Mouse (Mus musculus) limb, embryonic 13.5 days (tissue): ENCODE measurements at regions not wholly inside any gene's neighbourhood (a gene's known extent, or its start where the extent isn't known, plus 50 kb on each side); places are given as distances from the start of the nearest gene placed in this dataset.
A peak's percentile ranks its signal among the peaks of the same experiment; 100 is the strongest.

Experiments
- ATAC-seq: fragments of 200-750 bp; cut with Nextera tagmentation; 2 replicates; pipeline ENCODE4 v1.8.0; 2017; ENCODE audit warnings: low read depth, moderate number of reproducible peaks, moderate TSS enrichment; ENCODE audit not compliant: low FRiP score
- H3K27ac ChIP-seq: fragments of 300-500 bp; sonication (generic); 2 replicates; pipeline ENCODE4 v1.5.1; 2015; ENCODE audit warnings: inconsistent platforms, mild to moderate bottlenecking, moderate library complexity
- H3K27me3 ChIP-seq: fragments of 300-500 bp; sonication (generic); 2 replicates; pipeline ENCODE4 v1.6.1; 2015; ENCODE audit warnings: mild to moderate bottlenecking, inconsistent platforms
- H3K36me3 ChIP-seq: fragments of 300-500 bp; sonication (generic); 2 replicates; pipeline ENCODE4 v1.6.1; 2015; ENCODE audit warnings: inconsistent platforms, mild to moderate bottlenecking, moderate library complexity
- H3K4me1 ChIP-seq: fragments of 300-500 bp; sonication (generic); 2 replicates; pipeline ENCODE4 v1.6.1; 2015; ENCODE audit warnings: inconsistent platforms
- H3K4me2 ChIP-seq: fragments of 300-500 bp; sonication (generic); replicated peaks from 2 replicates; pipeline ENCODE4 v1.6.1; 2015; ENCODE audit warnings: inconsistent platforms, mild to moderate bottlenecking, moderate library complexity
- H3K4me3 ChIP-seq: fragments of 300-500 bp; sonication (generic); 2 replicates; pipeline ENCODE4 v1.5.1; 2015; ENCODE audit warnings: moderate library complexity, mild to moderate bottlenecking, inconsistent platforms
- H3K9ac ChIP-seq: fragments of 300-500 bp; sonication (generic); 2 replicates; pipeline ENCODE4 v1.6.1; 2015; ENCODE audit warnings: mild to moderate bottlenecking, inconsistent platforms
- H3K9me3 ChIP-seq: fragments of 300-500 bp; sonication (generic); 2 replicates; pipeline ENCODE4 v1.6.1; 2016; ENCODE audit warnings: inconsistent platforms
- WGBS: fragments of 180-500 bp; shearing (Covaris S2); methylation state at CpG from one replicate; pipeline ENCODE4 v1.1.7; 2015; 5-methylcytosine and 5-hydroxymethylcytosine counted together

DNA sequence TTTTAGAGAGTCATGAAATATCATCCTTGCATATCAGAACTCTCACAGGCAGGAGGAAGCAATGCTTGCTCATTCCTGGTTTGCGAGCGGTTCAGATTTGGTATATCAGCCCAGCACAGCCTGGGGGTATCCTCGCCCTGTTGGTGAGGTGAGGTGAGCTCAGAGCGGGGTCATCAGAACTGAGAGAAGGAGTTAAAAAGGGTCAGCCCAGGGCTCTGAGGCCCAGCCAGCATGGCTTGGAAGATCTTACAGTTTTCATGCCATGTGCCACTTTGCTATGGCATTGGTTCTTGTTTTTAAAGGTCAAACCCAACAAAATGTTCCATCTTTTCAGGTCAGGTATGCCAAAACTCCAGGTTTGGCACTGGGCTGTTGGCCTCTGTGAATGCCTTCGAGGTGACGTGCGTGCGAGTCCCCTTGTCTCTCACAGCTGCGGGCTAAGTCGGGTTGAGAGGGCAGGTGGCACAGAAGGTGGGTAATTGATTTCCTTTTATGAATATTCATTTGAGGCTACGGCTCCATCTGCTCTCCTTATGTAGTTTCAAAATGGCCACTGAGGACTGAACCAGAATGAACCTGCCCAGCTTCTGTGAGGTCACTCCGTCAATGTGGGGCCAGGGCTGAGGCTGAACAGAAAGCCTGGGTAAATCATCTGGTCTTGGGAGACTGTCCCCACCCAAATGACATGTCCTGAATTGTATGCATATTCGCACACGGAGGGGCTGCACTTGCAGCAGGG lies 86.3 kb downstream of the Hhipl2 start:
- no peak overlapping the region for H3K4me3 ChIP-seq
- no peak overlapping the region for H3K9ac ChIP-seq
- H3K4me1 ChIP-seq = no peaks in the 10 kb centered on the region
- 86% methylated on average over 14 of the region's 14 CpGs for WGBS
- H3K4me2 ChIP-seq = no peak overlapping the region
- no peak for ATAC-seq
- no peaks in the 10 kb centered on the region for H3K9me3 ChIP-seq
- H3K27me3 ChIP-seq = no peaks in the 10 kb centered on the region
- no peaks in the 10 kb centered on the region for H3K36me3 ChIP-seq
- no peak overlapping the region for H3K27ac ChIP-seq

DNA sequence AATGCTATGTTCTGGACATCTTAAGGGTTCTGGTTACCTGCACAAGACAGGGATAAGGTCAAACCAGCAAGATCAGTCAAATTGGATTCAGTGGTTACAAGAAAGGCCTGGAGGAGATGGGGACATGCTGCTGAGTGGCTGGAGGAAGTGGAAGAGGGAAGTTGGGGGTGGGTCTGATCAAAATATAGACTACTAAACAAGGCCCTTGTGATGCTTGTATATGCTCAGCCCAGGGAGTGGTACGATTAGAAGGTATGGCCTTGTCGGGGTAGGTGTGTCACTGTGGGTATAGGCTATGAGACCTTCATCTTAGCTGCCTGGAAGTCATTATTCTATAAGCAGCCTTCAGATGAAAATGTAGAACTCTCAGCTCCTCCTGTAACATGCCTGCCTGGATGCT lies 89.9 kb downstream of the Hhipl2 start:
- H3K9ac ChIP-seq = no peak overlapping the region
- no peaks in the 10 kb centered on the region for H3K36me3 ChIP-seq
- no peak overlapping the region for H3K4me2 ChIP-seq
- ATAC-seq = no peak
- no peak overlapping the region for H3K4me3 ChIP-seq
- no peaks in the 10 kb centered on the region for H3K9me3 ChIP-seq
- H3K27me3 ChIP-seq = no peaks in the 10 kb centered on the region
- 88% methylated on average over 2 of the region's 2 CpGs for WGBS
- no peak overlapping the region for H3K27ac ChIP-seq
- H3K4me1 ChIP-seq = no peaks in the 10 kb centered on the region

DNA sequence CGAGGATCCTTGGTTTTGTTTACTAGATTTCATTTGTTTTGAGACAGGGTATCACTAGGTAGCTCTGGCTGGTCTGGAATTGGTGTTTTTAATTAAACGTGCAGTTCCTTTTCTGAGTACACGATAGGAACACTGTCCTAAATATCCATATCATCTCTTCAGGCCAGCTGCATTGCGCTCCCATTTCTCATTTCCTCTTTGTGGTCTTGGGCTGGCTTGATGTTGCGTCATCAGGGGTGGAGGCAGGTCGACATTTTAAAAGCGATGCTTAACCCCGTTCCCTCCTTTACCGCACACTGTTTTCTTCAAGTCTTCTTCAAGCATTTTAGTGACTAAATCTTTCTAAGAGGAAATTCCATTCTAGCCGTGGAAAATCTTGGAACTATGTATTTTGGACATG lies 92.7 kb downstream of the Hhipl2 start:
- H3K4me2 ChIP-seq = no peak overlapping the region
- no peaks in the 10 kb centered on the region for H3K9me3 ChIP-seq
- no peaks in the 10 kb centered on the region for H3K4me1 ChIP-seq
- H3K27me3 ChIP-seq = no peaks in the 10 kb centered on the region
- no peak overlapping the region for H3K9ac ChIP-seq
- no peaks in the 10 kb centered on the region for H3K36me3 ChIP-seq
- no peak overlapping the region for H3K27ac ChIP-seq
- 78% methylated on average over 10 of the region's 10 CpGs for WGBS
- no peak for ATAC-seq
- no peak overlapping the region for H3K4me3 ChIP-seq

GRCm38 (mm10) chr1:183513876-183514275 lies 95.9 kb downstream of the Hhipl2 start:
- no peak overlapping the region for H3K27ac ChIP-seq
- no peak overlapping the region for H3K4me3 ChIP-seq
- H3K36me3 ChIP-seq = no peaks in the 10 kb centered on the region
- H3K9me3 ChIP-seq = no peaks in the 10 kb centered on the region
- no peaks in the 10 kb centered on the region for H3K4me1 ChIP-seq
- no peak for ATAC-seq
- no peak overlapping the region for H3K9ac ChIP-seq
- no peak overlapping the region for H3K4me2 ChIP-seq
- WGBS = 84% methylated on average over 3 of the region's 3 CpGs
- H3K27me3 ChIP-seq = no peaks in the 10 kb centered on the region

- 72% methylated on average over 15 of the region's 15 CpGs for WGBS
- Histone ChIP-seq H3K9me3 (no peaks in the 10 kb centered on the region), H3K4me3 (no peak overlapping the region), H3K27me3 (no peaks in the 10 kb centered on the region), H3K36me3 (no peaks in the 10 kb centered on the region), H3K9ac (no peak overlapping the region), H3K27ac (no peak overlapping the region), H3K4me2 (no peak overlapping the region), H3K4me1 (no peaks in the 10 kb centered on the region)
- ATAC-seq = no peak
Measured at GRCm38 (mm10) chr1:183514281-183514983, 96.4 kb downstream of the Hhipl2 start.

DNA sequence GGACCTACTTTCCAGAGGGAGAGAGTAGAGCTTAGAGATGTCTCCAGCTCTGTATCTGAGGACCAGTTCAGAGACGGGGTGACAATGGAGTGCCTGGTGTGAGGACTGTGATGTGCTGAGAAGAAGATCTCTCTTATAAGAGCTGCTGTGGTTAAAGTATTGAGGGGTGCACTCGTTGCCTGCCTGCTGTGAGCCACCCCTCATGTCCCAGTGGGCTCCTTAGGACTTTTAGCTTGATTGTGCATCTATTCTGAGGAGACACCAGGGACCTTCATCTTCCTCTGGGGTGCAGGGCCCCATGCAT lies 96.9 kb downstream of the Hhipl2 start:
- Histone ChIP-seq H3K36me3 (no peaks in the 10 kb centered on the region), H3K27me3 (no peaks in the 10 kb centered on the region), H3K9me3 (no peaks in the 10 kb centered on the region), H3K4me1 (no peaks in the 10 kb centered on the region), H3K4me2 (no peak overlapping the region), H3K9ac (no peak overlapping the region), H3K4me3 (no peak overlapping the region), H3K27ac (no peak overlapping the region)
- 77% methylated on average over 2 of the region's 2 CpGs for WGBS
- ATAC-seq = no peak

- 61% methylated on average over 4 of the region's 4 CpGs for WGBS
- ATAC-seq = no peak
- no peaks in the 10 kb centered on the region for H3K4me1 ChIP-seq
- H3K4me3 ChIP-seq = no peak overlapping the region
- no peaks in the 10 kb centered on the region for H3K9me3 ChIP-seq
- H3K9ac ChIP-seq = no peak overlapping the region
- H3K27ac ChIP-seq = no peak overlapping the region
- no peaks in the 10 kb centered on the region for H3K36me3 ChIP-seq
- no peak overlapping the region for H3K4me2 ChIP-seq
- no peaks in the 10 kb centered on the region for H3K27me3 ChIP-seq
Measured at GRCm38 (mm10) chr1:183516167-183516566, 98.2 kb downstream of the Hhipl2 start.

DNA sequence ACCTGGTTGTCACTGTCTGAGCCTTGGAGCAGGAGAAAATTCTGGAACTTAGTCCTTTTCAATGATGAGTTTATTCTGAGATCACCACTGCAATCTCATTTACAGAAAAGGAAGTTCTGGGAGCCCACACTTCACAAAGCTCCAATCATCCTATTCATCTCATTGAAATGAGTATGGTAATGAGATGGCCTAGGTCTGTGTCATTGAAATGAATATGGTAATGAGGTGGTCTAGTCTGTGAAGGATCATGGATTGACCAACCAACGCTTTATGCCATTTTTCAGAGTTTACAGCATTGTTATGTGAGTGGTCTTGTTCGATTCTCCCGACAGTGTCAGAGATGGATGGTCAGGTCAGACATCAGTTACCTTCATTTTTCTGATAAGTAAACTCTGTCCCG lies 99.2 kb downstream of the Hhipl2 start:
- H3K9ac ChIP-seq = no peak overlapping the region
- WGBS = 92% methylated on average over 4 of the region's 4 CpGs
- H3K9me3 ChIP-seq = no peaks in the 10 kb centered on the region
- ATAC-seq = no peak
- H3K4me2 ChIP-seq = no peak overlapping the region
- no peak overlapping the region for H3K4me3 ChIP-seq
- no peaks in the 10 kb centered on the region for H3K27me3 ChIP-seq
- no peaks in the 10 kb centered on the region for H3K4me1 ChIP-seq
- H3K27ac ChIP-seq = no peak overlapping the region
- H3K36me3 ChIP-seq = no peaks in the 10 kb centered on the region

- H3K27ac ChIP-seq = no peak overlapping the region
- no peaks in the 10 kb centered on the region for H3K27me3 ChIP-seq
- 0 out of 2 replicates have a peak, but pooled peaks cover 5% of the 10 kb centered on the region for H3K9me3 ChIP-seq
- ATAC-seq = no peak
- H3K9ac ChIP-seq = no peak overlapping the region
- whole genome bisulfite sequencing = 74% methylated on average over 7 of the region's 7 CpGs
- H3K4me3 ChIP-seq = no peak overlapping the region
- H3K4me1 ChIP-seq = no peaks in the 10 kb centered on the region
- H3K4me2 ChIP-seq = no peak overlapping the region
- no peaks in the 10 kb centered on the region for H3K36me3 ChIP-seq
Measured at GRCm38 (mm10) chr1:183521569-183521968, 103.6 kb downstream of the Hhipl2 start.

- no peak overlapping the region for H3K27ac ChIP-seq
- no peaks in the 10 kb centered on the region for H3K4me1 ChIP-seq
- WGBS = 91% methylated on average over 11 of the region's 11 CpGs
- H3K9me3 ChIP-seq = no peaks in the 10 kb centered on the region
- ATAC-seq = no peak
- H3K4me2 ChIP-seq = no peak overlapping the region
- no peak overlapping the region for H3K9ac ChIP-seq
- H3K36me3 ChIP-seq = no peaks in the 10 kb centered on the region
- no peaks in the 10 kb centered on the region for H3K27me3 ChIP-seq
- no peak overlapping the region for H3K4me3 ChIP-seq
Measured at GRCm38 (mm10) chr1:183533386-183533785, 115.4 kb downstream of the Hhipl2 start.

DNA sequence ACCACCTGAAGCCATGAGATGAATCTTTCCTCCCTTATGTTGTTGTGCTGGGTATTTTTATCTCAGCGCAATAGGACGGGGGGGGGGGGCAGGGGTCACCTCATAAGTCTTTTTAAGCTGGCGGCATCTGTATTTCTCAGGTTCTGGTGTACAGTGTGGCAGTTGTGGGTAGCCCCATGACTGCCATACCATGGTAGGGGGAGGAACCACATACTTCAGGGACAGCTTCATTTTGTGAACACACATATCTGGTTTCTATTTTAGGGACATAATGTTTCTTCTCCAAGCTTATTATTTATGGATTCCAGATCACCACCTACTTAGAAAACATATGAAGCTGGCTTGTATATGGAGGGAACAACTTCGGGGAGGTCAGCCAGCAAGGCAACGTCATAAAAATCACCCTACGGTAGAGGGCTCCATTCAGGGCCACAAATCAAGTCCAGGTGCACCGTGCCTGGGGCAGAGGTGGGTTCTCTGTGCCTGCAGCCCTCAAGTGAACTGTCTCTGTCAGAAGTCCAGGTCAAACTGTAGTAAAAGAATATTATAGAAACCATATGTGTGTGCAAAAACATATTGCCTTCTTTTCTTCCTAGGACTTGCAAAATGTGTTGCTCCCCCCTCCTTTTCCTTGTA lies 130.9 kb downstream of the Hhipl2 start:
- H3K9me3 ChIP-seq = no peaks in the 10 kb centered on the region
- 19% methylated on average over 7 of the region's 7 CpGs for WGBS
- H3K9ac ChIP-seq = no peak overlapping the region
- ATAC-seq = peak; percentile 79
- H3K4me3 ChIP-seq = no peak overlapping the region
- peak overlapping the region; percentile 44; the same call in 1 of the 2 replicates for H3K27ac ChIP-seq
- H3K4me1 ChIP-seq = peaks cover 43% of the 10 kb centered on the region
- H3K4me2 ChIP-seq = no peak overlapping the region
- H3K27me3 ChIP-seq = no peaks in the 10 kb centered on the region
- H3K36me3 ChIP-seq = no peaks in the 10 kb centered on the region

DNA sequence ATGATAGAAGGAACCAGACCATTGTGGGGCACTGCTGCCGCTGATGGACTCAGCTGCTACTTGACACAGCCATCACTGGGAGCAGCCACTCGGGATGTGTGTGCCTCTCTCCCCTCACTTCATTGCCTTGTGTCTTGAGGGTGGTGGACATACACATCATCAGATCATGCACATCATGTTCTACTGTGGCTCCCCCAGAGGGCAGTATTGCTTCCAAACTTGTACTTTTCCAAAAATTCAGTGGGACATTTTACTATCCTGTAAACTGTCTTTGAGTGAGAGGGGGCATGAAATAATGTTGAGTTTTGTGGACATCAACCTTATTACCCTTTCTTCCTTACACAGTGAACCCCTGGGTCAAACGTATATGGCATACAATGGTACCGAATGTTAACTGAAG lies 134.6 kb downstream of the Hhipl2 start:
- Histone ChIP-seq H3K27me3 (no peaks in the 10 kb centered on the region), H3K4me2 (no peak overlapping the region), H3K36me3 (no peaks in the 10 kb centered on the region), H3K9me3 (no peaks in the 10 kb centered on the region), H3K9ac (no peak overlapping the region), H3K4me1 (peaks cover 28% of the 10 kb centered on the region), H3K27ac (no peak overlapping the region), H3K4me3 (no peak overlapping the region)
- ATAC-seq = no peak
- 91% methylated on average over 4 of the region's 4 CpGs for WGBS
